Mouse (Mus musculus) liver, postnatal 0 days (tissue): ENCODE data around the gene Nrbp1.

Experiments used
- CTCF ChIP-seq: sonication (generic); IDR thresholded peaks from 2 replicates; pipeline ENCODE4 v1.5.1; 2016; ENCODE audit warnings: antibody characterized with exemption, low read depth
- EP300 ChIP-seq: IDR thresholded peaks from 2 replicates; pipeline ENCODE4 v1.6.1; 2016; ENCODE audit warnings: antibody characterized with exemption, low read depth, mild to moderate bottlenecking

- TF ChIP-seq CTCF (peak; percentile 7; the same call in 1 of the 2 replicates), EP300 (no peak)
These were observed at the start of gene Nrbp1, which contains the start of gene Gm9970 for GRCm38 (mm10) chr5:31240637-31241521.
